Mouse (Mus musculus) bone marrow macrophage, adult 2 months (primary cell): Measurements from ENCODE around the gene Dcst2.

Experiments used
- CTCF ChIP-seq: IDR thresholded peaks from 2 replicates; pipeline ENCODE4 v1.5.1; 2012; ENCODE audit warnings: low read depth, mild to moderate bottlenecking, low read length, moderate library complexity
- POLR2A ChIP-seq: IDR thresholded peaks from 2 replicates; pipeline ENCODE4 v1.6.1; 2012; ENCODE audit warnings: mild to moderate bottlenecking, low read depth, low read length, borderline replicate concordance

DNA sequence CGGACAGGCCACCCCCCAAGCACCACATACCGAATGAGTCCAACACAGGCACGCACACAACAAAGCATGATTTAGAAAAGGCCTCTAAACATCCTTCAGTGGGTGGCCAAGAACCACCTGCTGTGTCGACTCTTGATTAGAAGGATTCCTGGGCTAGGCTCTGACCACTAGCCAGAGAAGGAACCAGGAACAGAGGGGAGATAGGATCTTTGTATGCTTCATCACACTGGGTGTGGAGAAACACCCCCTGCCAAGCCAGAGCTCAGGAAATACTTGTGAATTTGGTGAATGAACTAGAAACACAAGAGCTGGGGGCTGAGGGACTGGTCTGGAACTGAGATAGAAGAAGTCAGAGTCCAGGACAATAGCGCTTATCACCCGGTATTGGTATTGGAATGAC lies 25.2 kb upstream of the Dcst2 start:
- TF ChIP-seq CTCF (no peak), POLR2A (no peak)
